Mouse (Mus musculus): Measurements from ENCODE around the gene Capn12. TPM values are rescaled to one million over a fixed set of nuclear protein-coding genes. Genes with fewer than 3 reads are reported as not detected.
"Not testable (repeated sequence)": the region's sequence is repeated elsewhere in the genome, so short reads cannot be mapped to it uniquely, and the experiment has no call there.

Gene Capn12
- polyA plus RNA-seq, 1 experiment from 2014 or later = 0.58 TPM

- Histone ChIP-seq H3K9ac (ENCODE audit: low read depth, low read length) (no peak overlapping the region), H3K27ac (replicated peaks; ENCODE audit: low read depth, low read length) (no peak overlapping the region), H3K4me2 (ENCODE audit: low read depth, low read length) (no peak overlapping the region), H3K4me3 (ENCODE audit: low read depth, low read length) (no peak overlapping the region), H3K27me3 (replicated peaks; ENCODE audit: control insufficient read depth, insufficient read depth, low read length) (no peaks in the 10 kb centered on the region), H3K9me3 (ENCODE audit: control insufficient read depth, low read length) (no peaks in the 10 kb centered on the region), H3K4me1 (ENCODE audit: control insufficient read depth, insufficient read depth, low read length) (no peaks in the 10 kb centered on the region; the same call in 1 of the 2 replicates), H3K36me3 (ENCODE audit: control insufficient read depth, insufficient read depth, low read length) (no peaks in the 10 kb centered on the region)
- 90% methylated on average over 24 of the region's 24 CpGs for WGBS
- ATAC-seq (ENCODE audit: low read depth) (no peak), DNase-seq (ENCODE audit: low spot score) (no peak)
Observed at GRCm38 (mm10) chr7:28870901-28871664, 10.1 kb upstream of the Capn12 start.

GRCm38 (mm10) chr7:28874565-28874964, 6.7 kb upstream of the Capn12 start:
- H3K9me3 ChIP-seq (ENCODE audit: control insufficient read depth, low read length) = no peaks in the 10 kb centered on the region
- H3K9ac ChIP-seq (ENCODE audit: low read depth, low read length) = no peak overlapping the region
- H3K36me3 ChIP-seq (ENCODE audit: control insufficient read depth, insufficient read depth, low read length) = no peaks in the 10 kb centered on the region
- DNase-seq (ENCODE audit: low spot score) (no peak), ATAC-seq (ENCODE audit: low read depth) (no peak)
- H3K4me1 ChIP-seq (ENCODE audit: control insufficient read depth, insufficient read depth, low read length) = no peaks in the 10 kb centered on the region
- 42% methylated on average over 2 of the region's 2 CpGs for WGBS
- H3K27me3 ChIP-seq (replicated peaks; ENCODE audit: control insufficient read depth, insufficient read depth, low read length) = no peaks in the 10 kb centered on the region
- no peak overlapping the region for H3K4me3 ChIP-seq (ENCODE audit: low read depth, low read length)
- no peak overlapping the region for H3K27ac ChIP-seq (replicated peaks; ENCODE audit: low read depth, low read length)
- no peak overlapping the region for H3K4me2 ChIP-seq (ENCODE audit: low read depth, low read length)

- WGBS = 68% methylated on average over 4 of the region's 4 CpGs
- Histone ChIP-seq H3K36me3 (ENCODE audit: control insufficient read depth, insufficient read depth, low read length) (no peaks in the 10 kb centered on the region), H3K4me1 (ENCODE audit: control insufficient read depth, insufficient read depth, low read length) (no peaks in the 10 kb centered on the region), H3K4me3 (ENCODE audit: low read depth, low read length) (no peak overlapping the region), H3K27me3 (replicated peaks; ENCODE audit: control insufficient read depth, insufficient read depth, low read length) (no peaks in the 10 kb centered on the region), H3K4me2 (ENCODE audit: low read depth, low read length) (no peak overlapping the region), H3K9me3 (ENCODE audit: control insufficient read depth, low read length) (no peaks in the 10 kb centered on the region), H3K9ac (ENCODE audit: low read depth, low read length) (no peak overlapping the region), H3K27ac (replicated peaks; ENCODE audit: low read depth, low read length) (no peak overlapping the region)
- ATAC-seq (ENCODE audit: low read depth) (no peak), DNase-seq (ENCODE audit: low spot score) (no peak)
Observed at GRCm38 (mm10) chr7:28876099-28876498, 5.1 kb upstream of the Capn12 start.

GRCm38 (mm10) chr7:28877155-28877554, 4.1 kb upstream of the Capn12 start:
- WGBS = 88% methylated on average over 7 of the region's 7 CpGs
- Histone ChIP-seq H3K9ac (ENCODE audit: low read depth, low read length) (no peak overlapping the region), H3K36me3 (ENCODE audit: control insufficient read depth, insufficient read depth, low read length) (no peaks in the 10 kb centered on the region), H3K4me1 (ENCODE audit: control insufficient read depth, insufficient read depth, low read length) (no peaks in the 10 kb centered on the region), H3K4me3 (ENCODE audit: low read depth, low read length) (no peak overlapping the region), H3K27me3 (replicated peaks; ENCODE audit: control insufficient read depth, insufficient read depth, low read length) (no peaks in the 10 kb centered on the region), H3K27ac (replicated peaks; ENCODE audit: low read depth, low read length) (no peak overlapping the region), H3K4me2 (ENCODE audit: low read depth, low read length) (no peak overlapping the region), H3K9me3 (ENCODE audit: control insufficient read depth, low read length) (no peaks in the 10 kb centered on the region)
- ATAC-seq (ENCODE audit: low read depth) = no peak
- no peak for DNase-seq (ENCODE audit: low spot score)

- WGBS = 56% methylated on average over 4 of the region's 4 CpGs
- no peaks in the 10 kb centered on the region for H3K4me1 ChIP-seq (ENCODE audit: control insufficient read depth, insufficient read depth, low read length)
Observed at GRCm38 (mm10) chr7:28877856-28878255, 3.4 kb upstream of the Capn12 start.

GRCm38 (mm10) chr7:28879606-28880005, 1.6 kb upstream of the Capn12 start:
- ATAC-seq (ENCODE audit: low read depth) (no peak), DNase-seq (ENCODE audit: low spot score) (no peak)
- H3K4me1 ChIP-seq (ENCODE audit: control insufficient read depth, insufficient read depth, low read length) = no peaks in the 10 kb centered on the region
- H3K9me3 ChIP-seq (ENCODE audit: control insufficient read depth, low read length) = no peaks in the 10 kb centered on the region
- no peak overlapping the region for H3K4me2 ChIP-seq (ENCODE audit: low read depth, low read length)
- 80% methylated on average over 7 of the region's 7 CpGs for WGBS
- no peak overlapping the region for H3K9ac ChIP-seq (ENCODE audit: low read depth, low read length)
- no peaks in the 10 kb centered on the region for H3K27me3 ChIP-seq (replicated peaks; ENCODE audit: control insufficient read depth, insufficient read depth, low read length)
- H3K4me3 ChIP-seq (ENCODE audit: low read depth, low read length) = no peak overlapping the region
- no peak overlapping the region for H3K27ac ChIP-seq (replicated peaks; ENCODE audit: low read depth, low read length)
- H3K36me3 ChIP-seq (ENCODE audit: control insufficient read depth, insufficient read depth, low read length) = no peaks in the 10 kb centered on the region

More at GRCm38 (mm10) chr7:28877856-28878255, 3.4 kb upstream of the Capn12 start:
- DNase-seq (ENCODE audit: low spot score) (no peak), ATAC-seq (ENCODE audit: low read depth) (no peak)
- Histone ChIP-seq H3K4me3 (ENCODE audit: low read depth, low read length) (no peak overlapping the region), H3K27ac (replicated peaks; ENCODE audit: low read depth, low read length) (no peak overlapping the region), H3K4me2 (ENCODE audit: low read depth, low read length) (no peak overlapping the region), H3K9ac (ENCODE audit: low read depth, low read length) (no peak overlapping the region), H3K27me3 (replicated peaks; ENCODE audit: control insufficient read depth, insufficient read depth, low read length) (no peaks in the 10 kb centered on the region), H3K9me3 (ENCODE audit: control insufficient read depth, low read length) (no peaks in the 10 kb centered on the region), H3K36me3 (ENCODE audit: control insufficient read depth, insufficient read depth, low read length) (no peaks in the 10 kb centered on the region)

GRCm38 (mm10) chr7:28880554-28880953, 668 bp upstream of the Capn12 start:
- Histone ChIP-seq H3K4me2 (ENCODE audit: low read depth, low read length) (no peak overlapping the region), H3K36me3 (ENCODE audit: control insufficient read depth, insufficient read depth, low read length) (no peaks in the 10 kb centered on the region), H3K4me3 (ENCODE audit: low read depth, low read length) (no peak overlapping the region), H3K27ac (replicated peaks; ENCODE audit: low read depth, low read length) (no peak overlapping the region), H3K27me3 (replicated peaks; ENCODE audit: control insufficient read depth, insufficient read depth, low read length) (no peaks in the 10 kb centered on the region), H3K9me3 (ENCODE audit: control insufficient read depth, low read length) (no peaks in the 10 kb centered on the region), H3K9ac (ENCODE audit: low read depth, low read length) (no peak overlapping the region), H3K4me1 (ENCODE audit: control insufficient read depth, insufficient read depth, low read length) (no peaks in the 10 kb centered on the region)
- DNase-seq (ENCODE audit: low spot score) (peak; percentile 61), ATAC-seq (ENCODE audit: low read depth) (0 out of 2 replicates have a peak, but pooled peaks have one; percentile 37)
- 53% methylated on average over 10 of the region's 10 CpGs for WGBS

- no peak for DNase-seq (ENCODE audit: low spot score)
- 81% methylated on average over 11 of the region's 11 CpGs for WGBS
Observed at GRCm38 (mm10) chr7:28883039-28883438, 1.8 kb downstream of the Capn12 start.

GRCm38 (mm10) chr7:28883704-28884103, 2.5 kb downstream of the Capn12 start:
- not testable (repeated sequence) for DNase-seq (ENCODE audit: low spot score); ATAC-seq (ENCODE audit: low read depth)
- WGBS = 100% methylated on average over 3 of the region's 4 CpGs

More at GRCm38 (mm10) chr7:28883039-28883438, 1.8 kb downstream of the Capn12 start:
- no peak overlapping the region for H3K4me2 ChIP-seq (ENCODE audit: low read depth, low read length)
- H3K4me1 ChIP-seq (ENCODE audit: control insufficient read depth, insufficient read depth, low read length) = no peaks in the 10 kb centered on the region
- ATAC-seq (ENCODE audit: low read depth) = no peak; the same call in 1 of the 2 replicates
- H3K9me3 ChIP-seq (ENCODE audit: control insufficient read depth, low read length) = no peaks in the 10 kb centered on the region
- H3K9ac ChIP-seq (ENCODE audit: low read depth, low read length) = no peak overlapping the region
- no peak overlapping the region for H3K27ac ChIP-seq (replicated peaks; ENCODE audit: low read depth, low read length)
- no peaks in the 10 kb centered on the region for H3K36me3 ChIP-seq (ENCODE audit: control insufficient read depth, insufficient read depth, low read length)
- no peak overlapping the region for H3K4me3 ChIP-seq (ENCODE audit: low read depth, low read length)
- H3K27me3 ChIP-seq (replicated peaks; ENCODE audit: control insufficient read depth, insufficient read depth, low read length) = peaks cover 9% of the 10 kb centered on the region

More at GRCm38 (mm10) chr7:28883704-28884103, 2.5 kb downstream of the Capn12 start:
- H3K9me3 ChIP-seq (ENCODE audit: control insufficient read depth, low read length); H3K9ac ChIP-seq (ENCODE audit: low read depth, low read length); H3K4me2 ChIP-seq (ENCODE audit: low read depth, low read length); H3K27ac ChIP-seq (replicated peaks; ENCODE audit: low read depth, low read length); H3K36me3 ChIP-seq (ENCODE audit: control insufficient read depth, insufficient read depth, low read length); H3K4me1 ChIP-seq (ENCODE audit: control insufficient read depth, insufficient read depth, low read length); H3K4me3 ChIP-seq (ENCODE audit: low read depth, low read length): not testable (repeated sequence)
- peaks cover 16% of the 10 kb centered on the region for H3K27me3 ChIP-seq (replicated peaks; ENCODE audit: control insufficient read depth, insufficient read depth, low read length)
